Mouse (Mus musculus) forebrain, embryonic 11.5 days (tissue): ENCODE data around the gene Tcl1b3. TPM values are rescaled to one million over a fixed set of nuclear protein-coding genes. Genes with fewer than 3 reads are reported as not detected.

ENCODE experiments used
- ATAC-seq: fragments of 200-750 bp; cut with Nextera tagmentation; replicated peaks from 2 replicates; pipeline ENCODE4 v1.8.0; 2017; ENCODE audit warnings: moderate TSS enrichment; ENCODE audit not compliant: low FRiP score
- DNase-seq: peaks from one replicate; pipeline ENCODE4 v3.0.0-alpha.2; 2017; ENCODE audit warnings: low spot score
- H3K27ac ChIP-seq: fragments of 300-500 bp; sonication (generic); 2 replicates; pipeline ENCODE4 v1.5.1; 2014; ENCODE audit warnings: low read depth, low read length
- H3K27me3 ChIP-seq: fragments of 300-500 bp; sonication (generic); 2 replicates; pipeline ENCODE4 v1.6.1; 2014; ENCODE audit warnings: mild to moderate bottlenecking, low read length, mixed read lengths; ENCODE audit not compliant: control insufficient read depth, insufficient read depth
- H3K36me3 ChIP-seq: fragments of 300-500 bp; sonication (generic); 2 replicates; pipeline ENCODE4 v1.6.1; 2014; ENCODE audit warnings: mild to moderate bottlenecking, low read length, moderate library complexity, mixed read lengths; ENCODE audit not compliant: control insufficient read depth, insufficient read depth
- H3K4me1 ChIP-seq: fragments of 300-500 bp; sonication (generic); replicated peaks from 2 replicates; pipeline ENCODE4 v1.6.1; 2014; ENCODE audit warnings: low read length, mixed read lengths; ENCODE audit not compliant: control insufficient read depth, insufficient read depth
- H3K4me2 ChIP-seq: fragments of 300-500 bp; sonication (generic); 2 replicates; pipeline ENCODE4 v1.6.1; 2014; ENCODE audit warnings: low read depth, mild to moderate bottlenecking, low read length, moderate library complexity, mixed read lengths; ENCODE audit not compliant: severe bottlenecking
- H3K4me3 ChIP-seq: fragments of 300-500 bp; sonication (generic); 2 replicates; pipeline ENCODE4 v1.5.1; 2014; ENCODE audit warnings: low read depth, low read length
- H3K9ac ChIP-seq: fragments of 300-500 bp; sonication (generic); 2 replicates; pipeline ENCODE4 v1.6.1; 2014; ENCODE audit warnings: low read length
- H3K9me3 ChIP-seq: fragments of 300-500 bp; sonication (generic); 2 replicates; pipeline ENCODE4 v1.6.1; 2016; ENCODE audit warnings: low read length, mixed read lengths; ENCODE audit not compliant: control insufficient read depth
- WGBS: fragments of 180-500 bp; shearing (Covaris S2); extraction: QIAGEN DNeasy Blood & Tissue Kit; methylation state at CpG from one replicate; pipeline ENCODE4 v1.1.7; 2014; 5-methylcytosine and 5-hydroxymethylcytosine counted together
- polyA plus RNA-seq: library from polyadenylated mRNA; unstranded; fragments of >200 nt; fragmentation: Nextera tagmentation; extraction: Ambion mirVana; gene quantifications from 2 replicates; pipeline ENCODE4 v1.2.1, GENCODE M21; 2014

Gene Tcl1b3
- polyA plus RNA-seq, 1 experiment from 2014 or later = not detected

DNA sequence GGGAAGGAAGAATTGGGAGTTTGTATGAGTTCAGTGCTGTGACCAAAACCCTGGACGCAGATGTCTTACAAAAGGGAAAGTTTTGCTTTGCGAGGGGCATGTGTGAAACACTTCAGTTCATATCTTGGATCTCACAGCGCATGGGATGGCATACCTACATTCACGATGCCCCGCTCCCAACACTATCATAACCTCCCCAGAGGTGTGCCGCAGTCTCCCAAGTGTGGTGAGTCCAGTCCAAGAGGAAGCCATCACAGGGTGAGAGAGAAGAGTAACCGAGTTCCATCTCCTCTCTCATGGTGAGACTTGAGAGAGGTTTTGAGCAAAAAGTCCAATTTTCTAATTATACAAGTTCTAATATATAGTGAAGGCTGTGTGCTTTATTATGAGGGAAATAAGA is 18.4 kb downstream of the Tcl1b3 start:
- no peak overlapping the region for H3K4me2 ChIP-seq
- WGBS = 91% methylated on average over 7 of the region's 7 CpGs
- H3K27me3 ChIP-seq = no peaks in the 10 kb centered on the region
- ATAC-seq (no peak), DNase-seq (no peak)
- H3K9me3 ChIP-seq = no peaks in the 10 kb centered on the region
- no peak overlapping the region for H3K4me3 ChIP-seq
- no peak overlapping the region for H3K9ac ChIP-seq
- no peaks in the 10 kb centered on the region for H3K4me1 ChIP-seq
- H3K36me3 ChIP-seq = no peaks in the 10 kb centered on the region
- H3K27ac ChIP-seq = no peak overlapping the region

DNA sequence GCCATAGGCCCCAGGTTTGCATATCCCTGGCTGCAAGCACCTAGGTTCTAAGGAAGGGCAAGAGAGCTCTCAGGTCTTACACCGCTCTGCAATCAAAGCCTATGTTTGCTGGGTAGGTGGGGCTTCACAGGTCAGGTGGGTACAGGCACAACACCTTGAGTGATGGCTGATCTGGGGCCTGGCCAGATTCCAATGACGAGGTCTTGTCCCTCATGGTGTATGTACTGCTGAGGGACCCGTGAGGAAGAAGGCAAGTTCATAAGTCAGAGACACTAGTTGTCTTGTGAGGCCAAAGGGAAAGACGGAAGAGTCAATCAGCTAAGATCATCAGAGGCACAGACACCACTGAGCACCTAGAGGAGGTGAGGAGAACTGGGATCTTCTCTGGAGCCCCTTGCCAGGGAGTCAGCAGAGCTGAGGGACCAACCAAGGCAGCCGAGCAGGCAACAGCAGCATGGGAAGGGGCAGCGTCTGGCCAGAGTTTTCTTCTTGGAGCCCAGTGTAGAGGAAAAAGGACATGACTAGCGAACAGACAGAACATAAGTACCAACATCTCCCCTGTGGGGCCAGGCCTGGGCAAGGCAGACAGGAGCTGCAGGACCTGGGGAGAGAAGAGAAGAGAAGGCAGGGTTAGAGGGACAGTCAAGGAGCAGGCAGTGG is 26.4 kb downstream of the Tcl1b3 start:
- 91% methylated on average over 7 of the region's 7 CpGs for WGBS

DNA sequence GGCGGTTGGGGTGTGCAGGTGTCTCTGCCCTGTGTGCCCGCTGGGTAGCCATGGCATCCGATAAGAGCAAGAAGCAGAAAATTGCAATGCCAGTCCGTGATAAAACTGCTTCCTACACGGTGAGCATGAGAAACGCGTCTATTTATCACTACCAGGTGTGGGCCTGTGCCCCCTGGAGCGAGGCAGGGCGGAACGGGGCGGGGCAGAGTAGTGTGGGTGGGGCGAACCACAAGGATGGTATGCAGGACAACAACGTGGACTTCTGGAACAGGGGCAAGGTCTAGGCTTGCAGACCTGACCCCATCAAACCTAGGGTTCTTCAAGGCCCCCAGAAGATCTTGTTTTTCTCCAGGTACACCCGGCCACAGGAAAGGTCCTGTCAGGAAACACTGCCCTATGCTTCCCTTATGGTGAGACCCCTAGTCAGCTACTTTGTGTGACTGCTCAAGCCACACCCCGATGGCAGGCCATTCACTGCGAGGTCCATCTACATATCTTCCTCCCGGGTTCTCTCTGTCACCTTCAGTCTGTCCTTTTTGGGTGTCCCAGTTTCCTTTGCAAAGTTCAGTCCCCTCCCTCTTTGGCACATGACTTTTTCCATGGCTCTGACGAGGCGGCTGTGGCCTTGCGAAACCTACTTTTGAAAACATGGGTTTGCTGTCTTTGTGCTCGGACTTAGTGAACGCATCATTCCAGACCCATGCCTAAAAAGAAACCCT is 31.9 kb downstream of the Tcl1b3 start, which contains the start of gene Tcl1:
Tcl1 (minus strand) TSS at position 193 of the 719 bp plus-strand sequence.
- no peak within 1 kb of the TSS for H3K4me2 ChIP-seq
- DNase-seq (no peak), ATAC-seq (no peak)
- no peak within 1 kb of the TSS for H3K27ac ChIP-seq
- no peak within 1 kb of the TSS for H3K4me3 ChIP-seq
- H3K9me3 ChIP-seq = no peaks in the 10 kb centered on the region
- H3K9ac ChIP-seq = no peak within 1 kb of the TSS
- 92% methylated on average over 22 of the region's 22 CpGs for WGBS
- no peaks in the 10 kb centered on the region for H3K36me3 ChIP-seq
- H3K4me1 ChIP-seq = no peaks in the 10 kb centered on the region
- H3K27me3 ChIP-seq = no peaks in the 10 kb centered on the region

More for the DNA sequence above, 26.4 kb downstream of the Tcl1b3 start:
- no peak for ATAC-seq
- no peak overlapping the region for H3K9ac ChIP-seq
- H3K4me2 ChIP-seq = no peak overlapping the region
- no peaks in the 10 kb centered on the region for H3K36me3 ChIP-seq
- H3K27me3 ChIP-seq = no peaks in the 10 kb centered on the region
- DNase-seq = no peak
- H3K4me1 ChIP-seq = no peaks in the 10 kb centered on the region
- no peak overlapping the region for H3K27ac ChIP-seq
- no peaks in the 10 kb centered on the region for H3K9me3 ChIP-seq
- no peak overlapping the region for H3K4me3 ChIP-seq

- Histone ChIP-seq H3K4me1 (no peaks in the 10 kb centered on the region), H3K36me3 (no peaks in the 10 kb centered on the region), H3K27me3 (no peaks in the 10 kb centered on the region), H3K9me3 (no peaks in the 10 kb centered on the region), H3K27ac (no peak overlapping the region), H3K9ac (no peak overlapping the region), H3K4me2 (no peak overlapping the region), H3K4me3 (no peak overlapping the region)
- ATAC-seq = no peak
- DNase-seq = no peak
- 42% methylated on average over 16 of the region's 16 CpGs for WGBS
Observed at GRCm38 (mm10) chr12:105224621-105225320, 33.9 kb downstream of the Tcl1b3 start.

DNA sequence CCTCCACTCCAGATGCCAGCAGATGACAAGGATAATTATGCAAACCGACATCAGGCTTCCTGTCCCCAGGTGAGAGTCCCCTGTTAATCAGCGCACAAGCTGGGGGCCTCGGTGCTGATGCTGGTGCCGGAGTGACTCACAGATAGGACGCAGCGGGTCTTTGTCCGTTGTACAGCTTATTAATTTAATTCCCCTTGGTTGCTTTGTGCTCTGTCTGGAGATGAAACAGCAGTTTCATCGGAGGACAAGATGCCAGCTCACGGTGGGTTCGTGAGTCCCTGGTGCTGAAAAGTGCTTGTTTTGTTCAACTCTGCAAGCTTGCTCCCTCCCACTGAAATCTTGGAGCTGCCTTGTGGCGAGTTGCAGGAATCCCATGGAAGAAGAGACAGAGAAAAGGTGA is 43.5 kb downstream of the Tcl1b3 start:
- Histone ChIP-seq H3K27ac (no peak overlapping the region), H3K4me2 (no peak overlapping the region), H3K4me1 (no peaks in the 10 kb centered on the region), H3K9me3 (no peaks in the 10 kb centered on the region), H3K27me3 (no peaks in the 10 kb centered on the region), H3K9ac (no peak overlapping the region), H3K4me3 (no peak overlapping the region), H3K36me3 (no peaks in the 10 kb centered on the region)
- WGBS = 65% methylated on average over 11 of the region's 11 CpGs
- DNase-seq = no peak
- no peak for ATAC-seq

DNA sequence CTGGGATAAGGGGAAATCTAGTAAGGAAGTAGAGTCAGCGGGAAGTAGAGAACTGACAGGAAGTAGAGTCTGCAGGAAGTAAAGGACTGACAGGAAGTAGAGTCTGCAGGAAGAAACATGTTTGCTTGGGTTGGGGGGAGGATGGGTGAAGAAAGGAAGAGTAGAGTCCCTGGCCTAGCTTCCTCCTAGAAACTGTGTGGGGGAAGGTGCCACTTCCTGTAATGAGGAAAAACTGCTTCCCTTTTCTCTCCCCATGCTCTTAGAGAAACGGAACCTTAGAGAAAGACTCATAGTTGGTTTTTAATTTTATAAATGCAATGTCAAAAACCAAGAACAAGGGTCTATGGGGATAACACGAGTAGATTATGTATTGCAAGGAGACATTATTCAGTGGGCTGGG is 44.2 kb downstream of the Tcl1b3 start:
- WGBS = 82% methylated on average over 3 of the region's 3 CpGs
- no peak overlapping the region for H3K27ac ChIP-seq
- H3K4me1 ChIP-seq = no peaks in the 10 kb centered on the region
- H3K36me3 ChIP-seq = no peaks in the 10 kb centered on the region
- no peaks in the 10 kb centered on the region for H3K9me3 ChIP-seq
- ATAC-seq (no peak), DNase-seq (no peak)
- no peaks in the 10 kb centered on the region for H3K27me3 ChIP-seq
- no peak overlapping the region for H3K9ac ChIP-seq
- no peak overlapping the region for H3K4me2 ChIP-seq
- H3K4me3 ChIP-seq = no peak overlapping the region

- H3K4me1 ChIP-seq = no peaks in the 10 kb centered on the region
- H3K36me3 ChIP-seq = no peaks in the 10 kb centered on the region
- ATAC-seq = no peak
- H3K27ac ChIP-seq = no peak overlapping the region
- no peak overlapping the region for H3K9ac ChIP-seq
- no peaks in the 10 kb centered on the region for H3K27me3 ChIP-seq
- H3K4me2 ChIP-seq = no peak overlapping the region
- H3K4me3 ChIP-seq = no peak overlapping the region
- 81% methylated on average over 9 of the region's 9 CpGs for WGBS
- DNase-seq = no peak
- H3K9me3 ChIP-seq = no peaks in the 10 kb centered on the region
Observed at GRCm38 (mm10) chr12:105239060-105239459, 48.2 kb downstream of the Tcl1b3 start.
